Mouse (Mus musculus): ENCODE data around the gene Zfp1. TPM values are rescaled to one million over a fixed set of nuclear protein-coding genes. Genes with fewer than 3 reads are reported as not detected.

Gene Zfp1
- polyA plus RNA-seq, 1 experiment from 2014 or later: 20.5 TPM

- 82% methylated on average over 2 of the region's 2 CpGs for WGBS
- no peak for ATAC-seq (ENCODE audit: low FRiP score, low TSS enrichment)
Measured at GRCm38 (mm10) chr8:111690960-111691445, 47.8 kb downstream of the Zfp1 start, which contains the start of gene Ctrb1. Gene Ctrb1 (minus strand): TSS chr8:111691010.

GRCm38 (mm10) chr8:111693261-111693741 is 50.1 kb downstream of the Zfp1 start:
- Histone ChIP-seq H3K4me2 (replicated peaks; ENCODE audit: low read depth, low read length) (no peak overlapping the region), H3K9me3 (ENCODE audit: low read length) (no peaks in the 10 kb centered on the region), H3K9ac (replicated peaks; ENCODE audit: low read length) (no peak overlapping the region), H3K4me1 (ENCODE audit: insufficient read depth, low read length) (peaks cover 7% of the 10 kb centered on the region; the same call in 1 of the 2 replicates), H3K36me3 (ENCODE audit: insufficient read depth, low read length) (no peaks in the 10 kb centered on the region), H3K4me3 (ENCODE audit: low read length) (no peak overlapping the region), H3K27ac (ENCODE audit: low read length) (no peak overlapping the region), H3K27me3 (ENCODE audit: insufficient read depth, low read length) (no peaks in the 10 kb centered on the region)
- ATAC-seq (ENCODE audit: low FRiP score, low TSS enrichment): peak; percentile 76
- WGBS: 29% methylated on average over 6 of the region's 6 CpGs

More at GRCm38 (mm10) chr8:111690960-111691445, 47.8 kb downstream of the Zfp1 start, which contains the start of gene Ctrb1:
- Histone ChIP-seq H3K27me3 (ENCODE audit: insufficient read depth, low read length) (no peaks in the 10 kb centered on the region), H3K4me3 (ENCODE audit: low read length) (no peak within 1 kb of the TSS), H3K27ac (ENCODE audit: low read length) (no peak within 1 kb of the TSS), H3K4me1 (ENCODE audit: insufficient read depth, low read length) (peaks cover 7% of the 10 kb centered on the region; the same call in 1 of the 2 replicates), H3K9ac (replicated peaks; ENCODE audit: low read length) (no peak within 1 kb of the TSS), H3K36me3 (ENCODE audit: insufficient read depth, low read length) (no peaks in the 10 kb centered on the region), H3K4me2 (replicated peaks; ENCODE audit: low read depth, low read length) (no peak within 1 kb of the TSS), H3K9me3 (ENCODE audit: low read length) (no peaks in the 10 kb centered on the region)

- Histone ChIP-seq H3K36me3 (ENCODE audit: insufficient read depth, low read length) (no peaks in the 10 kb centered on the region), H3K4me2 (replicated peaks; ENCODE audit: low read depth, low read length) (no peak overlapping the region), H3K27ac (ENCODE audit: low read length) (peak overlapping the region; percentile 50; the same call in 1 of the 2 replicates), H3K4me3 (ENCODE audit: low read length) (no peak overlapping the region), H3K9me3 (ENCODE audit: low read length) (no peaks in the 10 kb centered on the region), H3K4me1 (ENCODE audit: insufficient read depth, low read length) (peaks cover 7% of the 10 kb centered on the region; the same call in 1 of the 2 replicates), H3K9ac (replicated peaks; ENCODE audit: low read length) (no peak overlapping the region), H3K27me3 (ENCODE audit: insufficient read depth, low read length) (no peaks in the 10 kb centered on the region)
- no peak for ATAC-seq (ENCODE audit: low FRiP score, low TSS enrichment)
- WGBS: 54% methylated on average over 7 of the region's 7 CpGs
Measured at GRCm38 (mm10) chr8:111695441-111695840, 52.2 kb downstream of the Zfp1 start.

- no peak for ATAC-seq (ENCODE audit: low FRiP score, low TSS enrichment)
- WGBS: 85% methylated on average over 10 of the region's 10 CpGs
- H3K27me3 ChIP-seq (ENCODE audit: insufficient read depth, low read length): no peaks in the 10 kb centered on the region
Measured at GRCm38 (mm10) chr8:111697655-111698054, 54.5 kb downstream of the Zfp1 start.

GRCm38 (mm10) chr8:111699035-111699434 is 55.8 kb downstream of the Zfp1 start:
- no peaks in the 10 kb centered on the region for H3K4me1 ChIP-seq (ENCODE audit: insufficient read depth, low read length)
- H3K27me3 ChIP-seq (ENCODE audit: insufficient read depth, low read length): no peaks in the 10 kb centered on the region
- no peak overlapping the region for H3K9ac ChIP-seq (replicated peaks; ENCODE audit: low read length)
- H3K4me3 ChIP-seq (ENCODE audit: low read length): no peak overlapping the region
- H3K36me3 ChIP-seq (ENCODE audit: insufficient read depth, low read length): no peaks in the 10 kb centered on the region
- WGBS: 26% methylated on average over 1 of the region's 1 CpGs
- no peak overlapping the region for H3K4me2 ChIP-seq (replicated peaks; ENCODE audit: low read depth, low read length)
- no peak for ATAC-seq (ENCODE audit: low FRiP score, low TSS enrichment)
- no peaks in the 10 kb centered on the region for H3K9me3 ChIP-seq (ENCODE audit: low read length)
- H3K27ac ChIP-seq (ENCODE audit: low read length): no peak overlapping the region

More at GRCm38 (mm10) chr8:111697655-111698054, 54.5 kb downstream of the Zfp1 start:
- H3K4me3 ChIP-seq (ENCODE audit: low read length): no peak overlapping the region
- no peak overlapping the region for H3K27ac ChIP-seq (ENCODE audit: low read length)
- no peaks in the 10 kb centered on the region for H3K9me3 ChIP-seq (ENCODE audit: low read length)
- no peak overlapping the region for H3K9ac ChIP-seq (replicated peaks; ENCODE audit: low read length)
- H3K4me1 ChIP-seq (ENCODE audit: insufficient read depth, low read length): peaks cover 7% of the 10 kb centered on the region; the same call in 1 of the 2 replicates
- H3K4me2 ChIP-seq (replicated peaks; ENCODE audit: low read depth, low read length): no peak overlapping the region
- H3K36me3 ChIP-seq (ENCODE audit: insufficient read depth, low read length): no peaks in the 10 kb centered on the region

GRCm38 (mm10) chr8:111700201-111700600 is 57.0 kb downstream of the Zfp1 start:
- Histone ChIP-seq H3K36me3 (ENCODE audit: insufficient read depth, low read length) (no peaks in the 10 kb centered on the region), H3K4me2 (replicated peaks; ENCODE audit: low read depth, low read length) (no peak overlapping the region), H3K4me3 (ENCODE audit: low read length) (no peak overlapping the region), H3K27me3 (ENCODE audit: insufficient read depth, low read length) (no peaks in the 10 kb centered on the region), H3K4me1 (ENCODE audit: insufficient read depth, low read length) (no peaks in the 10 kb centered on the region), H3K9me3 (ENCODE audit: low read length) (no peaks in the 10 kb centered on the region), H3K9ac (replicated peaks; ENCODE audit: low read length) (no peak overlapping the region), H3K27ac (ENCODE audit: low read length) (no peak overlapping the region)
- ATAC-seq (ENCODE audit: low FRiP score, low TSS enrichment): no peak
- 69% methylated on average over 3 of the region's 3 CpGs for WGBS

- WGBS: 92% methylated on average over 5 of the region's 5 CpGs
- H3K9me3 ChIP-seq (ENCODE audit: low read length): no peaks in the 10 kb centered on the region
- H3K36me3 ChIP-seq (ENCODE audit: insufficient read depth, low read length): no peaks in the 10 kb centered on the region
- H3K9ac ChIP-seq (replicated peaks; ENCODE audit: low read length): no peak overlapping the region
- ATAC-seq (ENCODE audit: low FRiP score, low TSS enrichment): no peak
- no peaks in the 10 kb centered on the region for H3K27me3 ChIP-seq (ENCODE audit: insufficient read depth, low read length)
- no peaks in the 10 kb centered on the region for H3K4me1 ChIP-seq (ENCODE audit: insufficient read depth, low read length)
- no peak overlapping the region for H3K4me2 ChIP-seq (replicated peaks; ENCODE audit: low read depth, low read length)
- no peak overlapping the region for H3K27ac ChIP-seq (ENCODE audit: low read length)
- H3K4me3 ChIP-seq (ENCODE audit: low read length): no peak overlapping the region
Measured at GRCm38 (mm10) chr8:111700740-111701139, 57.5 kb downstream of the Zfp1 start.

- H3K36me3 ChIP-seq (ENCODE audit: insufficient read depth, low read length): no peaks in the 10 kb centered on the region
- no peak overlapping the region for H3K27ac ChIP-seq (ENCODE audit: low read length)
- no peak overlapping the region for H3K4me3 ChIP-seq (ENCODE audit: low read length)
- H3K27me3 ChIP-seq (ENCODE audit: insufficient read depth, low read length): no peaks in the 10 kb centered on the region
- ATAC-seq (ENCODE audit: low FRiP score, low TSS enrichment): no peak
- 77% methylated on average over 9 of the region's 9 CpGs for WGBS
- no peaks in the 10 kb centered on the region for H3K4me1 ChIP-seq (ENCODE audit: insufficient read depth, low read length)
- H3K9me3 ChIP-seq (ENCODE audit: low read length): no peaks in the 10 kb centered on the region
- H3K9ac ChIP-seq (replicated peaks; ENCODE audit: low read length): no peak overlapping the region
- no peak overlapping the region for H3K4me2 ChIP-seq (replicated peaks; ENCODE audit: low read depth, low read length)
Measured at GRCm38 (mm10) chr8:111701380-111701779, 58.2 kb downstream of the Zfp1 start.

- H3K4me3 ChIP-seq (ENCODE audit: low read length): no peak overlapping the region
- peaks cover 5% of the 10 kb centered on the region; the same call in 1 of the 2 replicates for H3K36me3 ChIP-seq (ENCODE audit: insufficient read depth, low read length)
- no peak for ATAC-seq (ENCODE audit: low FRiP score, low TSS enrichment)
- H3K9ac ChIP-seq (replicated peaks; ENCODE audit: low read length): no peak overlapping the region
- no peak overlapping the region for H3K4me2 ChIP-seq (replicated peaks; ENCODE audit: low read depth, low read length)
- H3K27ac ChIP-seq (ENCODE audit: low read length): no peak overlapping the region
- H3K27me3 ChIP-seq (ENCODE audit: insufficient read depth, low read length): no peaks in the 10 kb centered on the region
- WGBS: 86% methylated on average over 12 of the region's 12 CpGs
- H3K4me1 ChIP-seq (ENCODE audit: insufficient read depth, low read length): peaks cover 7% of the 10 kb centered on the region
- no peaks in the 10 kb centered on the region for H3K9me3 ChIP-seq (ENCODE audit: low read length)
Measured at GRCm38 (mm10) chr8:111704585-111704984, 61.4 kb downstream of the Zfp1 start.

- WGBS: 64% methylated on average over 3 of the region's 3 CpGs
- no peak overlapping the region for H3K4me2 ChIP-seq (replicated peaks; ENCODE audit: low read depth, low read length)
- H3K4me3 ChIP-seq (ENCODE audit: low read length): no peak overlapping the region
- no peak overlapping the region for H3K9ac ChIP-seq (replicated peaks; ENCODE audit: low read length)
- H3K36me3 ChIP-seq (ENCODE audit: insufficient read depth, low read length): peaks cover 12% of the 10 kb centered on the region
- ATAC-seq (ENCODE audit: low FRiP score, low TSS enrichment): no peak
- no peaks in the 10 kb centered on the region for H3K9me3 ChIP-seq (ENCODE audit: low read length)
- H3K27me3 ChIP-seq (ENCODE audit: insufficient read depth, low read length): no peaks in the 10 kb centered on the region
- H3K27ac ChIP-seq (ENCODE audit: low read length): no peak overlapping the region
- H3K4me1 ChIP-seq (ENCODE audit: insufficient read depth, low read length): peaks cover 13% of the 10 kb centered on the region
Measured at GRCm38 (mm10) chr8:111705222-111705621, 62.0 kb downstream of the Zfp1 start.

Measured in kidney, embryonic 16.5 days (tissue).